29 mouse cellular contexts compared by ENCODE assay signal in the genomic region with DNA sequence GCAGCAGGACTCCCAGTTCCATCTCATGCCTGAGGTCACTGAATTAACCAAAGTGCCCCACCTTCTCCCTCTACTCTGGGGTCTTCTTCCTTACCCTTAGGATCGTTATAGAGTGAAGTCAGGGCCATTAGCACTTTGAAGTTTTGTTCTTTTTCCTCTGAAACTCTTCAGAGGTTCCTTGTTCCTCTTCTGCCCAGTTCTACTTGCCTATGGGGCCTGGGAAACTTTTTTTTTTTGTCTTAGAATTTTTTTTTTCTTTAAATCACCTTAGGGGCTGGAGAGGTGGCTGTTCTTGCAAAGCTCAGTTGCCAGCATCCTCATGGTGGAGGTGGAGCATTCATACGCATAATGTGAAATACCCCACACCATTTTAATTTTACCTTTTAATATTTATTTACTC. TPM values are rescaled to one million over a fixed set of nuclear protein-coding genes. Genes with fewer than 3 reads are reported as not detected.
"Had no signal": no experiment of that assay in that cellular context is flagged by ENCODE, and none has a peak within 500 bp of the region (broad histone marks: within the 10 kb centered on the region; RNA-seq: fewer than 3 reads in every experiment).

No protein-coding gene starts in this region.

- H3K4me2 ChIP-seq: embryonic facial prominence, embryonic 12.5 days; embryonic facial prominence, embryonic 13.5 days; embryonic facial prominence, embryonic 15.5 days; forebrain, embryonic 12.5 days; forebrain, embryonic 13.5 days; forebrain, embryonic 15.5 days had no signal

- DNase-seq: cerebellum, adult 8-10 months; cerebellum, adult 9-10 months; cerebellum, adult 9-11 months; cerebellum, postnatal 10 days; cerebellum, postnatal 14 days; cerebellum, postnatal 25 days; cerebellum, postnatal 36 days; embryo, embryonic 11 days; forebrain, postnatal 0 days; gastrocnemius, adult 2 months; gastrocnemius, postnatal 10 days; gastrocnemius, postnatal 14 days; gastrocnemius, postnatal 25 days; gastrocnemius, postnatal 36 days; heart, adult 18-20 months; heart, adult 2 months had no signal

- H3K9me3 ChIP-seq: forebrain, embryonic 15.5 days had no signal

- H3K4me3 ChIP-seq: embryonic facial prominence, embryonic 10.5 days; embryonic facial prominence, embryonic 12.5 days; embryonic facial prominence, embryonic 13.5 days; embryonic facial prominence, embryonic 15.5 days; erythroblast, embryonic 14.5 days; forebrain, embryonic 10.5 days; forebrain, embryonic 12.5 days; forebrain, embryonic 13.5 days; forebrain, embryonic 15.5 days; gastrocnemius, adult 2 months; heart, adult 2 months had no signal

- ATAC-seq: forebrain, embryonic 13.5 days; forebrain, embryonic 14.5 days; forebrain, embryonic 15.5 days; forebrain, embryonic 16.5 days; forebrain, postnatal 0 days had no signal

- H3K27ac ChIP-seq: embryonic facial prominence, embryonic 10.5 days; embryonic facial prominence, embryonic 12.5 days; embryonic facial prominence, embryonic 13.5 days; embryonic facial prominence, embryonic 15.5 days; forebrain, embryonic 10.5 days; forebrain, embryonic 12.5 days; forebrain, embryonic 13.5 days; forebrain, embryonic 15.5 days; gastrocnemius, adult 2 months; heart, adult 2 months had no signal

- H3K36me3 ChIP-seq: embryonic facial prominence, embryonic 10.5 days; embryonic facial prominence, embryonic 12.5 days; embryonic facial prominence, embryonic 13.5 days; embryonic facial prominence, embryonic 15.5 days; forebrain, embryonic 10.5 days; forebrain, embryonic 12.5 days; forebrain, embryonic 15.5 days had no signal

- H3K9ac ChIP-seq: embryonic facial prominence, embryonic 12.5 days; embryonic facial prominence, embryonic 13.5 days; embryonic facial prominence, embryonic 15.5 days; forebrain, embryonic 12.5 days; forebrain, embryonic 13.5 days; forebrain, embryonic 15.5 days; forebrain, postnatal 0 days had no signal

RNA-seq across cellular contexts. Expression of a gene that starts 31.8 kb away (rescaled TPM):
- total RNA-seq: common myeloid progenitor, adult 5-6 weeks; granulocyte monocyte progenitor cell, adult 5-6 weeks had no signal
- polyA plus RNA-seq: erythroblast, embryonic 14.5 days had no signal
